Mouse (Mus musculus): ENCODE measurements at regions not wholly inside any gene's neighbourhood (a gene's known extent, or its start where the extent isn't known, plus 50 kb on each side); places are given as distances from the start of the nearest gene placed in this dataset.

GRCm38 (mm10) chr14:81254343-81254838 is 1270.5 kb downstream of the Olfm4 start:
- H3K4me3 ChIP-seq (replicated peaks; ENCODE audit: insufficient read depth, low read depth, low read length), result no peak overlapping the region
- H3K27ac ChIP-seq (ENCODE audit: insufficient read depth, low read length), result no peak overlapping the region
- H3K4me1 ChIP-seq (ENCODE audit: control insufficient read depth, insufficient read depth, low read length), result no peaks in the 10 kb centered on the region
- WGBS, result 84% methylated on average over 4 of the region's 4 CpGs
- DNase-seq, result no peak
- H3K27me3 ChIP-seq (ENCODE audit: control insufficient read depth, insufficient read depth, low read length), result no peaks in the 10 kb centered on the region
- TF ChIP-seq CTCF (IDR thresholded peaks at IDR 0.05; ENCODE audit: borderline replicate concordance, insufficient read depth, low read depth, low read length), result no peak
- TF ChIP-seq POLR2A (IDR thresholded peaks at IDR 0.05; ENCODE audit: borderline replicate concordance, insufficient read depth, low read length), result no peak

GRCm38 (mm10) chr14:81255423-81255822 is 1271.5 kb downstream of the Olfm4 start:
- TF ChIP-seq POLR2A (IDR thresholded peaks at IDR 0.05; ENCODE audit: borderline replicate concordance, insufficient read depth, low read length), result no peak
- TF ChIP-seq CTCF (IDR thresholded peaks at IDR 0.05; ENCODE audit: borderline replicate concordance, insufficient read depth, low read depth, low read length), result no peak
- Histone ChIP-seq H3K27ac (ENCODE audit: insufficient read depth, low read length) (no peak overlapping the region), H3K4me1 (ENCODE audit: control insufficient read depth, insufficient read depth, low read length) (no peaks in the 10 kb centered on the region), H3K4me3 (replicated peaks; ENCODE audit: insufficient read depth, low read depth, low read length) (no peak overlapping the region), H3K27me3 (ENCODE audit: control insufficient read depth, insufficient read depth, low read length) (no peaks in the 10 kb centered on the region)
- no peak for DNase-seq

- no peak for TF ChIP-seq CTCF (IDR thresholded peaks at IDR 0.05; ENCODE audit: borderline replicate concordance, insufficient read depth, low read depth, low read length)
- no peak for TF ChIP-seq POLR2A (IDR thresholded peaks at IDR 0.05; ENCODE audit: borderline replicate concordance, insufficient read depth, low read length)
- H3K4me3 ChIP-seq (replicated peaks; ENCODE audit: insufficient read depth, low read depth, low read length), result no peak overlapping the region
- H3K4me1 ChIP-seq (ENCODE audit: control insufficient read depth, insufficient read depth, low read length), result no peaks in the 10 kb centered on the region
- no peaks in the 10 kb centered on the region for H3K27me3 ChIP-seq (ENCODE audit: control insufficient read depth, insufficient read depth, low read length)
- WGBS, result 79% methylated on average over 3 of the region's 3 CpGs
- no peak overlapping the region for H3K27ac ChIP-seq (ENCODE audit: insufficient read depth, low read length)
- no peak for DNase-seq
Measured at GRCm38 (mm10) chr14:81267637-81268373, 1283.9 kb downstream of the Olfm4 start.

- WGBS, result 84% methylated on average over 3 of the region's 3 CpGs
- TF ChIP-seq POLR2A (IDR thresholded peaks at IDR 0.05; ENCODE audit: borderline replicate concordance, insufficient read depth, low read length) (no peak), CTCF (IDR thresholded peaks at IDR 0.05; ENCODE audit: borderline replicate concordance, insufficient read depth, low read depth, low read length) (no peak)
- no peak for DNase-seq
- Histone ChIP-seq H3K4me1 (ENCODE audit: control insufficient read depth, insufficient read depth, low read length) (no peaks in the 10 kb centered on the region), H3K4me3 (replicated peaks; ENCODE audit: insufficient read depth, low read depth, low read length) (no peak overlapping the region), H3K27me3 (ENCODE audit: control insufficient read depth, insufficient read depth, low read length) (no peaks in the 10 kb centered on the region), H3K27ac (ENCODE audit: insufficient read depth, low read length) (no peak overlapping the region)
Measured at GRCm38 (mm10) chr14:81287489-81288025, 1303.7 kb downstream of the Olfm4 start.

GRCm38 (mm10) chr14:81307160-81307559 is 1323.3 kb downstream of the Olfm4 start:
- 29% methylated on average over 4 of the region's 4 CpGs for WGBS
- H3K4me1 ChIP-seq (ENCODE audit: control insufficient read depth, insufficient read depth, low read length), result no peaks in the 10 kb centered on the region
- no peak overlapping the region for H3K27ac ChIP-seq (ENCODE audit: insufficient read depth, low read length)
- DNase-seq, result peak in 1 of 2 experiments; percentile 2
- no peak overlapping the region for H3K4me3 ChIP-seq (replicated peaks; ENCODE audit: insufficient read depth, low read depth, low read length)
- no peaks in the 10 kb centered on the region for H3K27me3 ChIP-seq (ENCODE audit: control insufficient read depth, insufficient read depth, low read length)
- TF ChIP-seq POLR2A (IDR thresholded peaks at IDR 0.05; ENCODE audit: borderline replicate concordance, insufficient read depth, low read length) (no peak), CTCF (IDR thresholded peaks at IDR 0.05; ENCODE audit: borderline replicate concordance, insufficient read depth, low read depth, low read length) (no peak)

GRCm38 (mm10) chr14:81341058-81341457 is 1357.2 kb downstream of the Olfm4 start:
- TF ChIP-seq CTCF (IDR thresholded peaks at IDR 0.05; ENCODE audit: borderline replicate concordance, insufficient read depth, low read depth, low read length), result no peak
- WGBS, result 79% methylated on average over 2 of the region's 2 CpGs
- no peaks in the 10 kb centered on the region for H3K4me1 ChIP-seq (ENCODE audit: control insufficient read depth, insufficient read depth, low read length)
- no peak overlapping the region for H3K27ac ChIP-seq (ENCODE audit: insufficient read depth, low read length)
- no peak for DNase-seq
- H3K27me3 ChIP-seq (ENCODE audit: control insufficient read depth, insufficient read depth, low read length), result no peaks in the 10 kb centered on the region
- H3K4me3 ChIP-seq (replicated peaks; ENCODE audit: insufficient read depth, low read depth, low read length), result no peak overlapping the region

GRCm38 (mm10) chr14:81387566-81387965 is 1403.7 kb downstream of the Olfm4 start:
- H3K4me1 ChIP-seq (ENCODE audit: control insufficient read depth, insufficient read depth, low read length), result no peaks in the 10 kb centered on the region; the same call in 1 of the 2 replicates
- H3K27ac ChIP-seq (ENCODE audit: insufficient read depth, low read length), result no peak overlapping the region
- H3K27me3 ChIP-seq (ENCODE audit: control insufficient read depth, insufficient read depth, low read length), result no peaks in the 10 kb centered on the region
- WGBS, result 34% methylated on average over 2 of the region's 2 CpGs
- DNase-seq, result peak in 1 of 2 experiments; percentile 36
- H3K4me3 ChIP-seq (replicated peaks; ENCODE audit: insufficient read depth, low read depth, low read length), result no peak overlapping the region
- TF ChIP-seq CTCF (IDR thresholded peaks at IDR 0.05; ENCODE audit: borderline replicate concordance, insufficient read depth, low read depth, low read length) (no peak), POLR2A (IDR thresholded peaks at IDR 0.05; ENCODE audit: borderline replicate concordance, insufficient read depth, low read length) (no peak)

All from cerebellum, adult 2 months (tissue).